Mouse (Mus musculus): ENCODE data around the gene Polr2b.

Polr2b gene

DNA sequence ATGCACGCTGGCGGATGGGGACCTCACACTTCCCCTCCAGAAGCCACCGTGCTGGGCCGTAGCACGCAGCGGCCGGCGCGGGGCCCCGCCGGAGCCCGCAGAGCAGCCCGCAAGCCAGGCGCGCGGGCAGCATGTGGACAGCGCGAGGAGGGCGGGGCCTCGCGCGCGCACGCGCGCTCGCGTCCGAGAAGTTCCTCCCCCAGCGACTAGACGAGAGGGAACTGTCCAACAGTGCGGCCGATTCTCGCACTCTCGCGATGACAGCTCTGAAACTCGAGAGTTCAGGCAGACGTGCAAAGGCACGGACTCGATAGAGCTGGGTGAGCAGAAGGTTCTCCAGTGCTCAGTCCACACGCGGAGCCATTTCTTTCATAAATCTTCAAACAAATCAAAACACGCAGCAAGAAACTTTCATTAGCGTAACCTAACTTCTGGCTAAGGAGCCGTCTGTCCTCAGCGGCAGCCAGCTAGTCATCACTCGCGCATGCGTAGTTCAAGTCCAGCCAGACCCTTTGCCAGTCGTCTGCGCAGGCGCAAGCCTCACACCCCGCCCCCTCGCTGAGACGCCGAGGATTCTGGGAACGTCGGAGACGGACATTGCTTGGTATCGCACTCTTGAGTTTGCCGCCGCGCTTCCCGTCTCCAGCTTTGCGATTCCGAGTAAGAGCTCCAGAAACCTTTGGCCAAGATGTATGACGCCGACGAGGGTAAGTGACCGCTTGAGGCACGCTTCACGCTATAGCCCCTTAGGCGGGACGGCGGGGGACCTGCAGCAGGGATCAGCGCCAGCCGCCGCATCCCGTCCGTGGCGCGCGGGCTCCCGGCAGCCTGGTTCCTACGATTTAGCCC is at the start of gene Polr2b, which contains the start of gene Noa1:
Gene Polr2b, plus strand, starts transcription at position 224 of the 849 bp plus-strand sequence.
Gene Noa1, minus strand, starts transcription at position 161 of the 849 bp plus-strand sequence.
- peak; percentile 96 for DNase-seq (ENCODE audit: low read depth, low spot score)

- no peak for DNase-seq (ENCODE audit: low read depth, low spot score)
Measured at GRCm38 (mm10) chr5:77261137-77261536, 48.8 kb upstream of the Polr2b start.

DNA sequence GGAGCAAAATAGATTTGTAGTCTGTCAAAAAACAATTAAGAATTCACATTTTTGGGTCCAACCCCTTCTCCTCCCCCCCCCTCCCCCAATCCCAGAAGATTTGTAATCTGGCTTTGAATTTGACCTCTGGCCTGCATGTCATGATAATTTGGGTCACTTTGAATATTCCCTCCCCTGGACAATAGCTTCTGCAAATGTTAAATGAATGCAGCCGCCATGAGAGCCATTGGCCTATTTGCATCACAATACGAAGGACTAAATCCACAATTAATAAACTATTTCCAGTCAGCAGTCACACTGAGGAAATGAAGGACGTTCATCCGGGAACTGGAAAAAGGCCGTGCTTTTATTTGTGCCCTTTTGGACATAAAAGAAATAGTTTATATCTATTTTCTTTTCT is 47.8 kb upstream of the Polr2b start:
- no peak for DNase-seq (ENCODE audit: low read depth, low spot score)

DNA sequence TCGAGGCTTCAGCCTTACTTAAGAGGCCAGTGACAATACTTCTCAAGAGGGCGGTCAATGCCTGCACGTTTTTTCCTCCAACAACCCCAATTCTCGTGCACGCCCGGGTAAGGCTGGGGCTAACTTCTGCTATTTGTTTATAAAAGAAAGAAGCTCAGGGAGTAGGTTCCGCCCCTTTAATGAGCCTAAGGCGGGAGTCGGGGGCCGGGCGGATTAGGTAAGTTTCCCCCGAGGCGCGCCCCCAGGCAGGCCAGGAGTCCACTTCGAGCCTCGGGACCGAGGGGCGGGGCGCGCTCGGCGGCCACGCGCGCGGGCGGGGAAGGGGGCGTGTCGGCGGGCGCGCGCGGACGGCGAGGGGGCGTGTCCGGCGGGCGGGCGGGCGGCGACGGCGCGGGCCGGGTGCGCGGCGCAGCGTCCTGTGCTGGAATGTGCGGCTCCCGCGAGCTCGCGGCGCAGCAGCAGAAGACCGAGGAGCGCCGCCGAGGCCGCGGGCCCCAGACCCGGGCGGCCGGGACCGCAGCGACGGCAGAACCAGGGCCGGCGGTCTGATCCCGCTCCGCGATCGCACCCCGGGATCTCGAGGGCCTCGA is 44.8 kb upstream of the Polr2b start, which contains the start of gene Rest:
Gene Rest, plus strand, starts transcription at position 411 of the 590 bp plus-strand sequence.
- DNase-seq (ENCODE audit: low read depth, low spot score), result peak; percentile 67

GRCm38 (mm10) chr5:77265671-77266065 is 44.3 kb upstream of the Polr2b start:
- DNase-seq (ENCODE audit: low read depth, low spot score), result peak; percentile 33

GRCm38 (mm10) chr5:77266066-77266885 is 43.7 kb upstream of the Polr2b start:
- DNase-seq (ENCODE audit: low read depth, low spot score), result no peak

DNA sequence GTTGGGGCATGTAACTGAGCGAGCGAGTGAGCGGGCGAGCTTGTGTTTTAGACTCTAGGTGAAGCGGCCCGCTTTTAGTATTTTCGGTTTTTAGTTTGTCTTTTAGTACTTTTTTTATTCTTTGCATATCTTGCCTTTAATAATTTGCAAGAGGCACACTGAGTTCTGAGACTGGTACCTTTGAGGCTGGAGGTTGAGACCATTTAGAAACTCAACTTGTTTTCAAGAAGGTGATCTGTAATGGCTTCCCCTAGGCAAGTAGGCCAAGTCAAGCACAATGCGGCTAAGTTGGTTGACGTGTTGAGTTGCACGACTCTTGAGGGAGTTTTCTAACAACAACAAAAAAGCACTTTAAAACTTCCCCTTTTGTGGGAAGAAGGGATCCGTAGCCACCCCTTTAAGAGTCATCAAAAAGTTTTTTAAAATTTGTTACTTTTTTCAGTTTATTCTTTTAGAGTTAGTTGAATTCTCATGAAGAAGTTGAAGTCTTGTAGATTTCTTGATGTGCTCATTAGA is 43.0 kb upstream of the Polr2b start:
- no peak for DNase-seq (ENCODE audit: low read depth, low spot score)

- no peak for DNase-seq (ENCODE audit: low read depth, low spot score)
Measured at GRCm38 (mm10) chr5:77267441-77267840, 42.5 kb upstream of the Polr2b start.

- DNase-seq (ENCODE audit: low read depth, low spot score), result no peak
Measured at GRCm38 (mm10) chr5:77267957-77268624, 41.9 kb upstream of the Polr2b start.

GRCm38 (mm10) chr5:77269399-77269798 is 40.5 kb upstream of the Polr2b start:
- DNase-seq (ENCODE audit: low read depth, low spot score), result no peak

- no peak for DNase-seq (ENCODE audit: low read depth, low spot score)
Measured at GRCm38 (mm10) chr5:77273151-77273550, 36.8 kb upstream of the Polr2b start.

DNA sequence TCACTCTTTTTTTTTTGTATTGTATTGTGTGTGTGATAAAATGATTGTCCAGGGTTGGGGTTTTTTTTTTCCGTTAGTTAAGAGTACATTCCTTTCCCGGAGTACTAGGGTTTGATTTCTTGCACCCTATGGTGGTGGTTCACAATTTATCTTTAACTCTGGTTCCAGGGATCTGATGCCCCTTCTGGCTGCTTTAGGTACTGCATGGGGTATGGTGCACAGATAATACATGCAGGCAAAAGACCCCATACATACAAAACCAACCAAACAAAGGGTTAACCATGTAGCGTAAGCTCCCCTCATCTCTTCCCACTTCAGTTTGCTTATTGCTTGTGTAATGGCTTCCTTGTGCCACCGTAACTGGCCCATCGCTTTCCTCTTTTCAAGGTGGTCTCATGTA is 34.0 kb upstream of the Polr2b start:
- DNase-seq (ENCODE audit: low read depth, low spot score), result no peak

- no peak for DNase-seq (ENCODE audit: low read depth, low spot score)
Measured at GRCm38 (mm10) chr5:77277204-77277603, 32.7 kb upstream of the Polr2b start.

GRCm38 (mm10) chr5:77281518-77282174 is 28.3 kb upstream of the Polr2b start:
- no peak for DNase-seq (ENCODE audit: low read depth, low spot score)

- DNase-seq (ENCODE audit: low read depth, low spot score), result no peak
Measured at GRCm38 (mm10) chr5:77282242-77282641, 27.7 kb upstream of the Polr2b start.

DNA sequence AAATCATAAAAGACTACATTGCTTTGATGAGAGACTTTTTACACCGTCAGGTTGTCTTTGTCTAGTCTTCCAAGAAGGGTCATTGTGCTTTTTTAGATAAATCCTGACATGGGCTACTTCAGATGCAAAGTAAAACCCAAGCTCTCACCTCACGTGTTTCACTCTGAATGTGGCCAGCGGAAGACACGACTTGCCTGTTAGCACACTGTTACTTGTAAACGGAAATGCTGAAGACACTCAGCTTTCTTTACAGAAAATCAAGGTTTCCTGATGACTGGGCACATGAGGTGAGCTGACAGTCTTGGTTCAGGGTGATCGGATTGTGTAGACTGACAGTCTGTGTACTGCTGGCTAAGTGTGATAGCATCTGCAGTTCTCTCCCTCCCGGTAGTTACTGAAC is 24.3 kb upstream of the Polr2b start:
- no peak for DNase-seq (ENCODE audit: low read depth, low spot score)

- peak; percentile 30 for DNase-seq (ENCODE audit: low read depth, low spot score)
Measured at GRCm38 (mm10) chr5:77286904-77287303, 23.0 kb upstream of the Polr2b start.

DNA sequence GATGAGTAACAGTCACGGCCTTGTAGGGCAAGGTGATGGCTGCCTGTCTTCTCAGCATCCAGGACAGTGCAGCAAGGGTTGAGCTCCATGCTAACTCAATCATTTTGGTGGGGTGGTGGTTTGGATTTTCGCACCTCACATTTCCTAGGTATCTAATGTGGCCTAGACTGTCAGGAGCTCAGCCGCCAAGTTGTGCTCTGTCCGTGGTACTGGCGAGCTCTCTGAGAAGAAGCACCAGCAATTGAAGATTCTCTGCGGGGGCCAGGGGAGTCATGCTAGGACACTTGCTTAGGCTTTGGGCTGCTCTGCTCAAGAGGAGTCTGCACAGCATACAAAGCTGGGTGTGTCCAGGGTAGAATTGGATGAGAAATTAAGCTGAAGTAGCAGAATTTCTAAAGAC is 22.0 kb upstream of the Polr2b start:
- DNase-seq (ENCODE audit: low read depth, low spot score), result no peak

DNA sequence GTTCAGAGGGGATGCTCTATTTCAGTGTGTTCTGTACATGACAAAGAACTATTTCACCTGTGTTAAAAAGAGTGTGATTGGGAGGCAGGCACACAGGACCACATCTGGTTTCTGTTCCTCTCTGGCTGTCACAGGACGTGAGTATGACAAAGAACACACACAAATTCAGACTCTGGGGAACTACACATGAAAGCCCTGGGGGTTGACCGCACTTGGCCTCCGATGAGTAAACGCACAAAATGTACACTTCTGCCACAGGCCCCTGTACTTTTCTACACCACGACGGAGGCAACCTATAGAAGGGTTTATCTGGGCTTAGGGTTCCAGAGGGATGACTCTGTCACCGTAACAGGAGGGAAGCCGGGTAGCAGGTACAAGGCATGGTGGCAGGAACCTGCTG is 20.3 kb upstream of the Polr2b start:
- no peak for DNase-seq (ENCODE audit: low read depth, low spot score)

DNA sequence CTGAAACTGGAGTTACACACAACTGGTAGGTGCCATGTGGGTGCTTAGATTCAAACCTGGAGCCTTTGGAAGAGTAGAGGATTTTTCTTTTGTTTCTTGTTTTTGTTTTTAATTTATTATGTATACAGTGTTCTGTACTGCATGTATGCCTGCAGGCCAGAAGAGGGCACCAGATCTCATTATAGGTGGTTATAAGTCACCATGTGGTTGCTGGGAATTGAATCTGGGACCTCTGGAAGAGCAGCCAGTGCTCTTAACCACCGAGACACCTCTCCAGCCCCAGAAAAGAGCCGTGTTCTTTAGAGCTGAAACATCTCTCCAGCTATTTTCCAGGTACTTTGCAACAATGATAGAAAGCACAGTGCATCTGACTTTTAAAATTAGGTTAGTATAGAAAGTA is 19.3 kb upstream of the Polr2b start:
- DNase-seq (ENCODE audit: low read depth, low spot score), result no peak

All from retina, postnatal 7 days (tissue).